Mouse (Mus musculus) layer of hippocampus, adult 18-20 months (tissue): ENCODE results near the gene Rnf151. TPM values are rescaled to one million over a fixed set of nuclear protein-coding genes. Genes with fewer than 3 reads are reported as not detected.
"Not testable (repeated sequence)": the region's sequence is repeated elsewhere in the genome, so short reads cannot be mapped to it uniquely, and the experiment has no call there.

ENCODE experiments used
- DNase-seq, 2 experiments: peaks; one replicate each; pipeline ENCODE4 v3.0.0; 2022; ENCODE audit warnings: low spot score in 2 of 2
- total RNA-seq, 2 experiments: library from RNA; stranded (reverse); gene quantifications; 2 replicates each; pipeline ENCODE4 v1.2.3; 2021

The Rnf151 gene
- total RNA-seq, 2 experiments from 2014 or later, result 0.27 TPM; not detected in 1

DNA sequence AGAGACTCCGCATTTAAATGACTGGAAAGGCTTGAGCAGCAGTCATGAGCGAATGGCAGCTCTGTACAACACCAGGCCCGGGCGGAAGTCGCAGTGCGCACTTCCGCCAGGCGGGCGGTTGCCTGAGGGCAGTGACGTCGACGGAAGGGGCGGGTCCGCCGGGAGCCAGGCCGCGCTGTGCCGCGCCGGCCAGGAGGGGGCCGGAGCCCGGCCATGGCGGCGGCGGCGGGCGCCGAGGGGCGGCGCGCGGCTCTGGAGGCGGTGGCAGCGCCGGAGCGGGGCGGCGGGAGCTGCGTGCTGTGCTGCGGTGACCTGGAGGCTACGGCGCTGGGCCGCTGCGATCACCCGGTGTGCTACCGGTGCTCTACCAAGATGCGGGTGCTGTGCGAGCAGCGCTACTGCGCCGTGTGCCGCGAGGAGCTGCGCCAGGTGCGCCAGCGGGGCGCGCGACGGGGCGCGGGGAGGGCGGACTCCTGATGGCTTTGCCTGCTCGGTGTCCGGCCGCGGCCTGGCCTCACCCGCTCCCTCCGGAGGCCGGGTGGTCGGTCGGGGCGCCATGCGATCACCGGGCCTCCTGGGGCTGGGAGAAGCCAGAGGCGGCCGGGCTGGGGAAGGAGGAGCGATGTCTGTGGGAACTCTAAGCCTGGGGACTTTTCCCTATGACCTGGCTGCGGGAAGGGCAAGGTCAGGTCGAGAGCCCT, 48.2 kb downstream of the Rnf151 start, which contains the start of gene Zfp598:
Gene Zfp598 (plus strand): TSS at position 143 of the 701 bp plus-strand sequence.
- peak; percentile 92 to 95 for DNase-seq

DNA sequence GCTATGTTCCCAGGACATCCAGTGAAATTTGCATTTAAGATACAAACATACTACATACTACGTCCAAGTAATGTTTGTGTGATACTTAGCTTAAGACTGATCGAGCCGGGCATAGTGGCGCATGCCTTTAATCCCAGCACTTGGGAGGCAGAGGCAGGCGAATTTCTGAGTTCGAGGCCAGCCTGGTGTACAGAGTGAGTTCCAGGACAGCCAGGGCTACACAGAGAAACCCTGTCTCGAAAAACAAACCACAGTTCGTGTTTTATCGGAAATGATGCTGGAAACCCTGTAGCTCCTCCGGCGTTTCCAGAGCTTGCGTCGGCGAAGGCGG, 48.7 kb downstream of the Rnf151 start:
- peak in 1 of 2 experiments; percentile 44 for DNase-seq

DNA sequence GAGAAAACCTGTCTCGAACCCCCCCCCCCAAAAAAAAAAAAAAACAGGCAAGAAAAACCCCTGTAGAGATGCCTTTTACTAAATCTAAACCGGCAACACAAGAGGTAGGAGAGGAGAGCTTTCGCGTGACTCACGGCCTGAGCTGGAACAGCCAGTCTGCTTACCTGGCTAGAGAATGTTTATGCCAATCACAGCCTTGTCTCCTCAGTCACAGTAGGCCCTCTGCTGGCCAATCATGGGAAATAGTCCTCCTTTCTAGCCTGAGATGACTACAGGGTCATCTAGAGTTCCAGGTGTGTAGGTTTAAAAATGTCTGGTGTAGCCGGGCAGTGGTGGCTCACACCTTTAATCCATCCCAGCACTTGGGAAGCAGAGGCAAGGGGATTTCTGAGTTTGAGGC, 50.4 kb downstream of the Rnf151 start:
- DNase-seq, result peak in 1 of 2 experiments; percentile 59

DNA sequence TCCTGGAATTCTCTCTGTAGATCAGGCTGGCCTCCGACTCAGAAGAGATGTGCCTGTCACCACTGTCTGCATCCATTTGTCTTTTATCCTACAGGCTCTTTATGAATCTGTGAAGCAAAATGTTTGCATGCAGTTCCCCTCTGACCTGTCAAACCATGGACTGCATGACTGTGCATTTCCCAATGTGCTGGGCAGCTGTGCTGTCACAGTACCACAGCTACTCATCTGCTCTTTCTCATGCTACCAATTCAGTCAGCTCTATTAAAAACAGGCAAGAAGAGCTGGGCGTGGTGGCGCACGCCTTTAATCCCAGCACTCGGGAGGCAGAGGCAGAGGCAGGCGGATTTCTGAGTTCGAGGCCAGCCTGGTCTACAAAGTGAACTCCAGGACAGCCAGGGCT, 50.9 kb downstream of the Rnf151 start:
- DNase-seq, result not testable (repeated sequence)

Other genes starting within 250 kb of the Rnf151 start
- gene E4f1, start 247.8 kb downstream of the Rnf151 start, total RNA-seq, result 10 to 100 TPM; 32.3 to 37.9 TPM
- gene Pgp, start 247.7 kb downstream of the Rnf151 start, total RNA-seq, result 10 to 100 TPM; 61.6 to 64.6 TPM
- 1 to 10 TPM; 2.0 to 2.8 TPM for gene Bricd5, start 244.2 kb downstream of the Rnf151 start, total RNA-seq
- gene Mlst8, start 239.0 kb downstream of the Rnf151 start, total RNA-seq, result 10 to 100 TPM; 42.5 to 42.9 TPM
- 100 to 1,000 TPM; 153 to 157 TPM for gene Caskin1, start 229.5 kb downstream of the Rnf151 start, total RNA-seq
- 10 to 100 TPM; 79.3 to 84.6 TPM for gene Traf7, start 190.1 kb downstream of the Rnf151 start, total RNA-seq
- 10 to 100 TPM; 69.7 to 75.6 TPM for gene Rab26, start 183.9 kb downstream of the Rnf151 start, total RNA-seq
- 10 to 100 TPM; 78.8 to 80.0 TPM for gene Pkd1, start 168.2 kb downstream of the Rnf151 start, total RNA-seq
- 100 to 1,000 TPM; 182 to 189 TPM for gene Tsc2, start 85.4 kb downstream of the Rnf151 start, total RNA-seq
- 1 to 10 TPM; 4.9 to 6.1 TPM for gene Nthl1, start 85.4 kb downstream of the Rnf151 start, total RNA-seq
- gene Slc9a3r2, start 67.7 kb downstream of the Rnf151 start, total RNA-seq, result 10 to 100 TPM; 39.7 to 41.0 TPM
- gene Npw, start 59.6 kb downstream of the Rnf151 start, total RNA-seq, result 1 to 10 TPM; 1.3 to 2.0 TPM
- 10 to 100 TPM; 39.6 to 42.8 TPM for gene Zfp598, start 48.4 kb downstream of the Rnf151 start, total RNA-seq
- gene Syngr3, start 28.1 kb downstream of the Rnf151 start, total RNA-seq, result 100 to 1,000 TPM; 159 to 169 TPM
- gene Gfer, start 21.9 kb downstream of the Rnf151 start, total RNA-seq, result 10 to 100 TPM; 18.8 to 23.1 TPM
- 1 to 10 TPM; 3.2 to 3.7 TPM for gene Noxo1, start 21.8 kb downstream of the Rnf151 start, total RNA-seq
- gene Tbl3, start 10.4 kb downstream of the Rnf151 start, total RNA-seq, result 10 to 100 TPM; 31.7 to 32.5 TPM
- 100 to 1,000 TPM; 318 to 320 TPM for gene Rps2, start 53 bp upstream of the Rnf151 start, total RNA-seq
- gene Ndufb10, start 6.4 kb upstream of the Rnf151 start, total RNA-seq, result 100 to 1,000 TPM; 226 to 238 TPM
- gene Rpl3l, start 9.8 kb upstream of the Rnf151 start, total RNA-seq, result under 1 TPM; 0.27 to 0.43 TPM
- 10 to 100 TPM; 41.3 to 45.5 TPM for gene Msrb1, start 18.6 kb upstream of the Rnf151 start, total RNA-seq
- gene Hs3st6, start 34.9 kb upstream of the Rnf151 start, total RNA-seq, result under 1 TPM; 0.35 to 0.38 TPM
- not detected for gene Meiob, start 86.2 kb upstream of the Rnf151 start, total RNA-seq
- gene Hagh, start 122.1 kb upstream of the Rnf151 start, total RNA-seq, result 100 to 1,000 TPM; 129 TPM
- gene Fahd1, start 132.3 kb upstream of the Rnf151 start, total RNA-seq, result 10 to 100 TPM; 21.4 to 21.7 TPM
- gene Igfals, start 147.9 kb upstream of the Rnf151 start, total RNA-seq, result not detected
- gene Nubp2, start 168.3 kb upstream of the Rnf151 start, total RNA-seq, result 10 to 100 TPM; 32.3 to 33.5 TPM
- 10 to 100 TPM; 47.5 to 48.3 TPM for gene Spsb3, start 168.6 kb upstream of the Rnf151 start, total RNA-seq
- 10 to 100 TPM; 52.0 to 53.1 TPM for gene Eme2, start 177.0 kb upstream of the Rnf151 start, total RNA-seq
- 10 to 100 TPM; 75.4 to 78.6 TPM for gene Mrps34, start 177.1 kb upstream of the Rnf151 start, total RNA-seq
- 10 to 100 TPM; 60.7 to 61.2 TPM for gene Nme3, start 178.4 kb upstream of the Rnf151 start, total RNA-seq
- gene Mapk8ip3, start 218.9 kb upstream of the Rnf151 start, total RNA-seq, result 100 to 1,000 TPM; 388 to 404 TPM
- gene Jpt2, start 242.6 kb upstream of the Rnf151 start, total RNA-seq, result 1 to 10 TPM; 5.9 to 6.4 TPM